26 mouse cellular contexts compared by ENCODE assay signal in the genomic region with DNA sequence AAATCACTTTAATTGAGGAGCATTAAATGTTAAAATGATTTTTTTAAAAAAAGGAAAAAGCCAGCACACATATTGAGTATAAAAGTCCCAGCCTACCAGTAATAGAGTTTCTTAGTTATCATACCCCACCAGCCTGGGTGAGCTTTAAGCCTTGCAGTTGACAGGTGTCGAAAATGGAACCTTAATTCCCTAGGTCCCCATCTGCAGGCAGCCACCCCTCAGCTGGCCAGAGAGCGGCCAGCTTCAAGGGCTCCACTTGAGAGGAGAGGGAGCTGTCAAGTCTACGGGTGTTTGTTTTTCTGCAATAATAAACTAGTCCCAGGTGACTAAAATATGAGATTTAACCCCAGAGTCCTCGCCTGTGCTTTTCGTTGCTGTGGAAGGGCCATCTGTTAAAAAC. TPM values are rescaled to one million over a fixed set of nuclear protein-coding genes. Genes with fewer than 3 reads are reported as not detected.
A peak's percentile ranks its signal among the peaks of the same experiment; 100 is the strongest.
DNase-seq lines count a peak whose midpoint lies in the region; ATAC-seq and TF ChIP-seq lines count a peak whose summit lies in the region.
"Had no signal": no experiment of that assay in that cellular context is flagged by ENCODE, and none has a peak within 500 bp of the region (broad histone marks: within the 10 kb centered on the region; RNA-seq: fewer than 3 reads in every experiment).

No protein-coding gene starts in this region.

- H3K27me3 ChIP-seq in forebrain, embryonic 15.5 days, result no peaks in the 10 kb centered on the region
- no peaks in the 10 kb centered on the region for H3K27me3 ChIP-seq in forebrain, embryonic 12.5 days
- H3K27me3 ChIP-seq in lung, embryonic 14.5 days (ENCODE audit: insufficient read depth, low read length), result no peaks in the 10 kb centered on the region
- H3K27me3 ChIP-seq in kidney, embryonic 16.5 days (ENCODE audit: insufficient read depth, low read length), result no peaks in the 10 kb centered on the region
- H3K27me3 ChIP-seq: heart, embryonic 15.5 days; liver, embryonic 12.5 days had no signal

- TF ChIP-seq CTCF in brain, embryonic 14.5 days (IDR thresholded peaks at IDR 0.05; ENCODE audit: borderline replicate concordance, extremely low read depth, insufficient read depth, insufficient read length), result no peak
- TF ChIP-seq CTCF in lung, embryonic 14.5 days (IDR thresholded peaks at IDR 0.05; ENCODE audit: low read depth), result no peak

- H3K27ac ChIP-seq in forebrain, embryonic 15.5 days (replicated peaks), result no peak overlapping the region
- H3K27ac ChIP-seq in forebrain, embryonic 12.5 days, result no peak overlapping the region
- H3K27ac ChIP-seq in lung, embryonic 14.5 days (ENCODE audit: low read depth), result no peak overlapping the region
- H3K27ac ChIP-seq in kidney, embryonic 16.5 days (ENCODE audit: low read length), result no peak overlapping the region
- H3K27ac ChIP-seq: heart, embryonic 15.5 days; layer of hippocampus, adult 2 months; liver, embryonic 12.5 days; midbrain, embryonic 12.5 days had no signal

- H3K4me3 ChIP-seq in forebrain, embryonic 15.5 days, result no peak overlapping the region
- H3K4me3 ChIP-seq in forebrain, embryonic 12.5 days (replicated peaks), result no peak overlapping the region
- no peak overlapping the region for H3K4me3 ChIP-seq in lung, embryonic 14.5 days (ENCODE audit: low read depth, low read length)
- no peak overlapping the region for H3K4me3 ChIP-seq in kidney, embryonic 16.5 days (ENCODE audit: low read length)
- H3K4me3 ChIP-seq: heart, embryonic 15.5 days; layer of hippocampus, adult 2 months; liver, embryonic 12.5 days; midbrain, embryonic 12.5 days had no signal

- no peak for TF ChIP-seq POLR2A in brain, embryonic 14.5 days (IDR thresholded peaks at IDR 0.05; ENCODE audit: borderline replicate concordance, extremely low read depth, insufficient read depth, insufficient read length, poor library complexity, severe bottlenecking)

- no peak overlapping the region for H3K4me2 ChIP-seq in forebrain, embryonic 15.5 days (replicated peaks)
- no peak overlapping the region for H3K4me2 ChIP-seq in forebrain, embryonic 12.5 days
- H3K4me2 ChIP-seq in lung, embryonic 14.5 days, result no peak overlapping the region
- no peak overlapping the region for H3K4me2 ChIP-seq in kidney, embryonic 16.5 days (replicated peaks; ENCODE audit: low read depth, low read length)
- H3K4me2 ChIP-seq: heart, embryonic 15.5 days; liver, embryonic 12.5 days; midbrain, embryonic 12.5 days had no signal

- ATAC-seq in forebrain, embryonic 15.5 days (replicated peaks), result 0 out of 2 replicates have a peak, but pooled peaks have one; percentile 23
- ATAC-seq in forebrain, embryonic 12.5 days (ENCODE audit: low FRiP score), result no peak
- ATAC-seq in lung, embryonic 14.5 days (ENCODE audit: insufficient read depth), result peak; percentile 30; the same call in 1 of the 2 replicates
- ATAC-seq in kidney, embryonic 16.5 days (ENCODE audit: low FRiP score, low TSS enrichment), result no peak
- ATAC-seq: liver, embryonic 12.5 days had no signal

- no peaks in the 10 kb centered on the region for H3K9me3 ChIP-seq in forebrain, embryonic 15.5 days
- H3K9me3 ChIP-seq in forebrain, embryonic 12.5 days, result no peaks in the 10 kb centered on the region
- H3K9me3 ChIP-seq in lung, embryonic 14.5 days (ENCODE audit: low read depth, low read length), result no peaks in the 10 kb centered on the region
- no peaks in the 10 kb centered on the region for H3K9me3 ChIP-seq in kidney, embryonic 16.5 days (ENCODE audit: low read length)
- H3K9me3 ChIP-seq: G1E; heart, embryonic 15.5 days; liver, embryonic 12.5 days; midbrain, embryonic 12.5 days had no signal

- H3K9ac ChIP-seq in forebrain, embryonic 15.5 days (replicated peaks), result no peak overlapping the region
- no peak overlapping the region for H3K9ac ChIP-seq in forebrain, embryonic 12.5 days
- H3K9ac ChIP-seq in lung, embryonic 14.5 days, result no peak overlapping the region
- H3K9ac ChIP-seq in kidney, embryonic 16.5 days (replicated peaks; ENCODE audit: low read length), result no peak overlapping the region
- H3K9ac ChIP-seq: heart, embryonic 15.5 days; liver, embryonic 12.5 days; midbrain, embryonic 12.5 days had no signal

- no peaks in the 10 kb centered on the region for H3K36me3 ChIP-seq in forebrain, embryonic 15.5 days
- no peaks in the 10 kb centered on the region for H3K36me3 ChIP-seq in forebrain, embryonic 12.5 days (replicated peaks)
- no peaks in the 10 kb centered on the region for H3K36me3 ChIP-seq in lung, embryonic 14.5 days (ENCODE audit: insufficient read depth)
- no peaks in the 10 kb centered on the region for H3K36me3 ChIP-seq in kidney, embryonic 16.5 days (ENCODE audit: insufficient read depth, low read length)
- H3K36me3 ChIP-seq: heart, embryonic 15.5 days; liver, embryonic 12.5 days; midbrain, embryonic 12.5 days had no signal

- DNase-seq in brain, embryonic 14.5 days (ENCODE audit: low read depth), result peak; percentile 55
- no peak for DNase-seq in lung, embryonic 14.5 days
- peak; percentile 32 to 55 for DNase-seq in lung, postnatal 4 days
- DNase-seq in MN1 (ENCODE audit: low spot score), result no peak
- no peak for DNase-seq in gastrocnemius, postnatal 25 days
- DNase-seq: adrenal gland, postnatal 14 days; cerebellum, adult 11 months; cerebellum, postnatal 14 days; heart, adult 18-20 months; kidney, adult 11 months; kidney, postnatal 10 days; retina, postnatal 1 day; right cerebral cortex, postnatal 4 days; thymus, postnatal 36 days had no signal

- 51% methylated on average over 5 of the region's 5 CpGs for WGBS in forebrain, embryonic 15.5 days
- 55% methylated on average over 5 of the region's 5 CpGs for WGBS in forebrain, embryonic 12.5 days
- WGBS in lung, embryonic 14.5 days, result 23% methylated on average over 5 of the region's 5 CpGs
- WGBS in kidney, embryonic 16.5 days, result 46% methylated on average over 5 of the region's 5 CpGs

- H3K4me1 ChIP-seq in forebrain, embryonic 15.5 days, result peaks cover 14% of the 10 kb centered on the region
- peaks cover 12% of the 10 kb centered on the region for H3K4me1 ChIP-seq in forebrain, embryonic 12.5 days
- no peaks in the 10 kb centered on the region; the same call in 1 of the 2 replicates for H3K4me1 ChIP-seq in lung, embryonic 14.5 days (ENCODE audit: insufficient read depth)
- peaks cover 7% of the 10 kb centered on the region; the same call in 1 of the 2 replicates for H3K4me1 ChIP-seq in kidney, embryonic 16.5 days (ENCODE audit: insufficient read depth, low read length)
- H3K4me1 ChIP-seq: heart, embryonic 15.5 days; liver, embryonic 12.5 days had no signal

RNA-seq across cellular contexts. Expression of a gene that starts 58.0 kb away (rescaled TPM):
- 0.33 TPM in 1 of 2 replicates, not detected in the other for polyA plus RNA-seq in forebrain, embryonic 15.5 days (2015; fragmentation: Nextera tagmentation; extraction: Ambion mirVana)
- polyA plus RNA-seq in forebrain, embryonic 12.5 days (2016; fragmentation: Nextera tagmentation; extraction: Ambion mirVana), result 0.14 TPM in 2 replicates
- 0.97 and 2.7 TPM in 2 replicates for polyA plus RNA-seq in brain, embryonic 14.5 days (2012; rRNA removed)
- 0.05 TPM in 1 of 2 replicates, not detected in the other for polyA plus RNA-seq in lung, embryonic 14.5 days (2014; fragmentation: Nextera tagmentation; extraction: Ambion mirVana)
- polyA plus RNA-seq in kidney, embryonic 16.5 days (2015; fragmentation: Nextera tagmentation; extraction: Ambion mirVana), result not detected in 2 replicates
- not detected for total RNA-seq in gastrocnemius, postnatal 25 days (2021)
- total RNA-seq: adrenal gland, postnatal 14 days; gastrocnemius, adult 8-10 months; heart, adult 18-20 months; hematopoietic stem cell, adult 5-6 weeks; layer of hippocampus, adult 2 months; left cerebral cortex, postnatal 25 days had no signal
- polyA plus RNA-seq: frontal cortex, adult 2 months; G1E; heart, embryonic 15.5 days; liver, embryonic 12.5 days had no signal

Comparison
In these comparisons a context has a peak if more than half of its experiments do, and no peak if none do; other contexts are left out.
1. ATAC-seq: peak in forebrain, embryonic 15.5 days (single experiment) and lung, embryonic 14.5 days (single experiment); none in forebrain, embryonic 12.5 days (single experiment) and kidney, embryonic 16.5 days (single experiment).
2. DNase-seq: peak in brain, embryonic 14.5 days (single experiment) and lung, postnatal 4 days (2 of 2); none in lung, embryonic 14.5 days (single experiment), MN1 (single experiment) and gastrocnemius, postnatal 25 days (single experiment).